Mouse (Mus musculus): ENCODE measurements at regions not wholly inside any gene's neighbourhood (a gene's known extent, or its start where the extent isn't known, plus 50 kb on each side); places are given as distances from the start of the nearest gene placed in this dataset.
A peak's percentile ranks its signal among the peaks of the same experiment; 100 is the strongest.

- no peak for DNase-seq
Observed at GRCm38 (mm10) chr2:12697209-12697608, 226.6 kb upstream of the Pter start.

- DNase-seq: no peak
Observed at GRCm38 (mm10) chr2:12699331-12699730, 224.5 kb upstream of the Pter start.

- no peak for DNase-seq
Observed at GRCm38 (mm10) chr2:12707514-12707913, 216.3 kb upstream of the Pter start.

GRCm38 (mm10) chr2:12709156-12709923 is 214.5 kb upstream of the Pter start:
- peak; percentile 34 to 51 for DNase-seq

GRCm38 (mm10) chr2:12709924-12710240 is 214.0 kb upstream of the Pter start:
- no peak for DNase-seq

GRCm38 (mm10) chr2:12716124-12717012 is 207.5 kb upstream of the Pter start:
- DNase-seq: no peak

- no peak for DNase-seq
Observed at GRCm38 (mm10) chr2:12729251-12729650, 194.6 kb upstream of the Pter start.

- DNase-seq: no peak
Observed at GRCm38 (mm10) chr2:12737140-12737539, 186.7 kb upstream of the Pter start.

- DNase-seq: no peak
Observed at GRCm38 (mm10) chr2:12746856-12747255, 177.0 kb upstream of the Pter start.

- no peak for DNase-seq
Observed at GRCm38 (mm10) chr2:12758816-12759215, 165.0 kb upstream of the Pter start.

- no peak for DNase-seq
Observed at GRCm38 (mm10) chr2:12759931-12760330, 163.9 kb upstream of the Pter start.

- no peak for DNase-seq
Observed at GRCm38 (mm10) chr2:12761461-12761860, 162.4 kb upstream of the Pter start.

- DNase-seq: no peak
Observed at GRCm38 (mm10) chr2:12764510-12764909, 159.3 kb upstream of the Pter start.

- no peak for DNase-seq
Observed at GRCm38 (mm10) chr2:12765336-12765735, 158.5 kb upstream of the Pter start.

- DNase-seq: no peak
Observed at GRCm38 (mm10) chr2:12776866-12777265, 147.0 kb upstream of the Pter start.

GRCm38 (mm10) chr2:12777696-12778095 is 146.1 kb upstream of the Pter start:
- no peak for DNase-seq

- no peak for DNase-seq
Observed at GRCm38 (mm10) chr2:12792596-12792995, 131.2 kb upstream of the Pter start.

GRCm38 (mm10) chr2:12797615-12798169 is 126.1 kb upstream of the Pter start:
- DNase-seq: no peak

- no peak for DNase-seq
Observed at GRCm38 (mm10) chr2:12799153-12799925, 124.5 kb upstream of the Pter start.

- no peak for DNase-seq
Observed at GRCm38 (mm10) chr2:12802667-12803066, 121.2 kb upstream of the Pter start.

- DNase-seq: no peak
Observed at GRCm38 (mm10) chr2:12805096-12805495, 118.7 kb upstream of the Pter start.

- DNase-seq: no peak
Observed at GRCm38 (mm10) chr2:12808466-12808865, 115.4 kb upstream of the Pter start.

GRCm38 (mm10) chr2:12815339-12815738 is 108.5 kb upstream of the Pter start:
- no peak for DNase-seq

Measured in kidney, postnatal 4 days (tissue).